Mouse (Mus musculus) embryonic facial prominence, embryonic 12.5 days (tissue): ENCODE results near the gene Brap. TPM values are rescaled to one million over a fixed set of nuclear protein-coding genes. Genes with fewer than 3 reads are reported as not detected.
A peak's percentile ranks its signal among the peaks of the same experiment; 100 is the strongest.
"Not testable (repeated sequence)": the region's sequence is repeated elsewhere in the genome, so short reads cannot be mapped to it uniquely, and the experiment has no call there.

ENCODE experiments used
- ATAC-seq: fragments of 200-750 bp; cut with Nextera tagmentation; 2 replicates; pipeline ENCODE4 v1.8.0; 2017; ENCODE audit not compliant: insufficient number of reproducible peaks, insufficient read depth, low FRiP score, low TSS enrichment
- H3K27ac ChIP-seq: fragments of 300-500 bp; sonication (generic); 2 replicates; pipeline ENCODE4 v1.5.1; 2016; ENCODE audit warnings: mild to moderate bottlenecking
- H3K27me3 ChIP-seq: fragments of 300-500 bp; sonication (generic); 2 replicates; pipeline ENCODE4 v1.6.1; 2016; ENCODE audit warnings: mild to moderate bottlenecking, moderate library complexity
- H3K36me3 ChIP-seq: fragments of 300-500 bp; sonication (generic); 2 replicates; pipeline ENCODE4 v1.6.1; 2016; ENCODE audit warnings: mild to moderate bottlenecking
- H3K4me1 ChIP-seq: fragments of 300-500 bp; sonication (generic); 2 replicates; pipeline ENCODE4 v1.6.1; 2016
- H3K4me2 ChIP-seq: fragments of 300-500 bp; sonication (generic); replicated peaks from 2 replicates; pipeline ENCODE4 v1.6.1; 2016; ENCODE audit warnings: mild to moderate bottlenecking, moderate library complexity
- H3K4me3 ChIP-seq: fragments of 300-500 bp; sonication (generic); 2 replicates; pipeline ENCODE4 v1.5.1; 2016; ENCODE audit warnings: mild to moderate bottlenecking
- H3K9ac ChIP-seq: fragments of 300-500 bp; sonication (generic); 2 replicates; pipeline ENCODE4 v1.6.1; 2016; ENCODE audit warnings: mild to moderate bottlenecking, moderate library complexity
- H3K9me3 ChIP-seq: fragments of 300-500 bp; sonication (generic); 2 replicates; pipeline ENCODE4 v1.6.1; 2016; ENCODE audit warnings: mild to moderate bottlenecking, moderate library complexity
- whole genome bisulfite sequencing: fragments of 180-500 bp; shearing (Covaris S2); methylation state at CpG from one replicate; pipeline ENCODE4 v1.1.7; 2016; 5-methylcytosine and 5-hydroxymethylcytosine counted together
- polyA plus RNA-seq: library from polyadenylated mRNA; unstranded; fragments of >200 nt; fragmentation: Nextera tagmentation; extraction: Ambion mirVana; gene quantifications from 2 replicates; pipeline ENCODE4 v1.2.1, GENCODE M21; 2016

Brap gene
- polyA plus RNA-seq, 1 experiment from 2014 or later: 47.7 TPM

DNA sequence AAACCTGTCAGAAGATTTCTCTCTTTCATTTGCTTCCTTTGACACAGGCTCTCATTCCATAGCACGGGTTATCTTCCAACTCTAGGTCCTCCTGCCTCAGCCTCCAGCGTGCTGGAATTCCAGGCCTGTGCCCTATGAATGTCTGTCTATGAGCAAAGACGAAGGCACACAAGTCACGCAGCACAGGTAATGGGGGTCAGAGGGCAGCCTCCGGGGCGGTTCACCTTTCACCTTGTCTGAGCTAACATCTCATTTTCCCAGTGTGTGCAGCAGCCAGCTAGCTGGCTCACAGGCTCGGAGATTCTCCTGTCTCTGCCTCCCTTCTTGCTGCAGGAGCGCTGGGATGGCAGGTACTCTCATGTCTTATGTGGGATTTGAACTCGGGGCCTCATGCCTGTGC lies 20.8 kb upstream of the Brap start:
- Histone ChIP-seq H3K27me3 (no peaks in the 10 kb centered on the region), H3K9me3 (no peaks in the 10 kb centered on the region), H3K36me3 (no peaks in the 10 kb centered on the region), H3K4me1 (no peaks in the 10 kb centered on the region), H3K4me3 (no peak overlapping the region), H3K9ac (no peak overlapping the region), H3K27ac (no peak overlapping the region), H3K4me2 (no peak overlapping the region)
- no peak for ATAC-seq
- WGBS: 85% methylated on average over 9 of the region's 9 CpGs

- no peaks in the 10 kb centered on the region for H3K9me3 ChIP-seq
- no peak for ATAC-seq
Observed at GRCm38 (mm10) chr5:121649134-121649533, 11.2 kb upstream of the Brap start.

GRCm38 (mm10) chr5:121654526-121654925 lies 5.8 kb upstream of the Brap start:
- Histone ChIP-seq H3K36me3 (no peaks in the 10 kb centered on the region), H3K4me2 (no peak overlapping the region), H3K27ac (no peak overlapping the region), H3K4me1 (no peaks in the 10 kb centered on the region; the same call in 1 of the 2 replicates), H3K27me3 (no peaks in the 10 kb centered on the region), H3K4me3 (no peak overlapping the region), H3K9ac (no peak overlapping the region), H3K9me3 (no peaks in the 10 kb centered on the region)
- no peak for ATAC-seq
- WGBS: 78% methylated on average over 4 of the region's 4 CpGs

More at GRCm38 (mm10) chr5:121649134-121649533, 11.2 kb upstream of the Brap start:
- peaks cover 9% of the 10 kb centered on the region for H3K4me1 ChIP-seq
- H3K27me3 ChIP-seq: no peaks in the 10 kb centered on the region
- H3K4me2 ChIP-seq: no peak overlapping the region
- H3K36me3 ChIP-seq: no peaks in the 10 kb centered on the region
- H3K9ac ChIP-seq: no peak overlapping the region
- H3K27ac ChIP-seq: no peak overlapping the region
- WGBS: 80% methylated on average over 7 of the region's 7 CpGs
- H3K4me3 ChIP-seq: no peak overlapping the region

DNA sequence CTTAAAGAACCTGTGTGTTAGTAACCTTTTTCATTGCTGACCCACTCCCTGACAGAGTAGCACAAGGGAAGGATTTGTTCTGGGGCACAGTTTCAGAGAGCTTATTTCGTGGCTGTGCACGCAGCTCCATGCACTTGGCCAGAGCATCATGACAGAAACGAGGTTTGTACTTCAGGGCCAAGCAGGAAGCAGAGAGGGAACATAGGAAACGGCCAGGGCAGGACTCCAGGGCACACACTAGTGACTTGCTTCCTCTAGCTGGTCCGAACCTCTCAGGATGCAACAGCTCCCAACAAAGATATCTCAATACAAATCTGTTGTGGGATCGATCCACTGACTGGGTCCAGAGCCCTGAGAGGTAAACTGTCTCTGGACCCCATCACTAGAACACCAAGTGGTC lies 3.5 kb upstream of the Brap start:
- 76% methylated on average over 6 of the region's 6 CpGs for WGBS

GRCm38 (mm10) chr5:121657656-121658055 lies 2.7 kb upstream of the Brap start:
- WGBS: 86% methylated on average over 6 of the region's 6 CpGs
- H3K9me3 ChIP-seq, H3K9ac ChIP-seq, H3K27ac ChIP-seq, H3K4me2 ChIP-seq, H3K36me3 ChIP-seq, H3K4me3 ChIP-seq, H3K27me3 ChIP-seq, ATAC-seq: not testable (repeated sequence)
- H3K4me1 ChIP-seq: peaks cover 12% of the 10 kb centered on the region

More for the DNA sequence above, 3.5 kb upstream of the Brap start:
- H3K9ac ChIP-seq, H3K4me2 ChIP-seq, ATAC-seq, H3K4me3 ChIP-seq, H3K27me3 ChIP-seq, H3K27ac ChIP-seq, H3K9me3 ChIP-seq, H3K36me3 ChIP-seq: not testable (repeated sequence)
- H3K4me1 ChIP-seq: peaks cover 12% of the 10 kb centered on the region

GRCm38 (mm10) chr5:121660897-121661254 lies 513 bp downstream of the Brap start:
- H3K4me3 ChIP-seq: peak overlapping the region; percentile 86
- no peaks in the 10 kb centered on the region for H3K9me3 ChIP-seq
- H3K9ac ChIP-seq: peak overlapping the region; percentile 77
- no peaks in the 10 kb centered on the region for H3K27me3 ChIP-seq
- peak overlapping the region; percentile 58 for H3K27ac ChIP-seq
- peak; percentile 22; the same call in 1 of the 2 replicates for ATAC-seq
- under 1% methylated on average over 25 of the region's 26 CpGs for WGBS
- peaks cover 20% of the 10 kb centered on the region for H3K36me3 ChIP-seq
- H3K4me1 ChIP-seq: peaks cover 12% of the 10 kb centered on the region
- H3K4me2 ChIP-seq: peak overlapping the region; percentile 67

DNA sequence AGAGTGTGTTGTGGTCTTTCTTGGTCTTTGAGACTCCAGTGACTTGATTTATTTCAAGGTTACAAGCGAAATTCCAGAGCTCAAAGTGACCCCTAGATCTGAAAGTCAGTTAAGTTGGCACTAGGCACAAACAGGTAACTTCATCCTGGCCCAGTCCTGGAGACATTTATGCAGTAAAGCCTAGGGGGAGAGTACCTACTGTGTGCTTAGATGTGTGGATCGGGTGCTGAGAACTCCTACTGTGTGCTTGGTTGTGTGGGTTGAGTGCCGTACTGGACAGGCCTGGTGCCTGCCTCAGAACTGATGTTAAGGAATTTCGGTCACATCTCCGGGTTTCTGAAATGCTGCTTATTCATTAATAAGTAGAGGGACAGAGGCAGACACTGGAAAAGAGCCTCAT lies 1.1 kb downstream of the Brap start:
- no peak for ATAC-seq
- peak overlapping the region; percentile 86 for H3K4me3 ChIP-seq
- H3K4me2 ChIP-seq: peak overlapping the region; percentile 67
- no peaks in the 10 kb centered on the region for H3K27me3 ChIP-seq
- no peak overlapping the region for H3K27ac ChIP-seq
- peak overlapping the region; percentile 77 for H3K9ac ChIP-seq
- peaks cover 12% of the 10 kb centered on the region for H3K4me1 ChIP-seq
- WGBS: 86% methylated on average over 5 of the region's 5 CpGs
- H3K36me3 ChIP-seq: peaks cover 23% of the 10 kb centered on the region
- H3K9me3 ChIP-seq: no peaks in the 10 kb centered on the region

GRCm38 (mm10) chr5:121663456-121663855 lies 3.1 kb downstream of the Brap start:
- Histone ChIP-seq H3K27me3 (no peaks in the 10 kb centered on the region), H3K9ac (no peak overlapping the region), H3K4me3 (no peak overlapping the region), H3K9me3 (no peaks in the 10 kb centered on the region), H3K4me1 (peaks cover 12% of the 10 kb centered on the region), H3K27ac (no peak overlapping the region), H3K4me2 (no peak overlapping the region), H3K36me3 (peaks cover 35% of the 10 kb centered on the region)
- ATAC-seq: no peak
- 86% methylated on average over 8 of the region's 8 CpGs for WGBS

- no peaks in the 10 kb centered on the region for H3K27me3 ChIP-seq
- H3K36me3 ChIP-seq: peaks cover 39% of the 10 kb centered on the region
- H3K9ac ChIP-seq: no peak overlapping the region
- WGBS: 84% methylated on average over 6 of the region's 6 CpGs
- H3K27ac ChIP-seq: no peak overlapping the region
- no peak overlapping the region for H3K4me2 ChIP-seq
- no peaks in the 10 kb centered on the region for H3K9me3 ChIP-seq
- peaks cover 12% of the 10 kb centered on the region for H3K4me1 ChIP-seq
- no peak overlapping the region for H3K4me3 ChIP-seq
- ATAC-seq: no peak
Observed at GRCm38 (mm10) chr5:121664078-121664477, 3.7 kb downstream of the Brap start.

DNA sequence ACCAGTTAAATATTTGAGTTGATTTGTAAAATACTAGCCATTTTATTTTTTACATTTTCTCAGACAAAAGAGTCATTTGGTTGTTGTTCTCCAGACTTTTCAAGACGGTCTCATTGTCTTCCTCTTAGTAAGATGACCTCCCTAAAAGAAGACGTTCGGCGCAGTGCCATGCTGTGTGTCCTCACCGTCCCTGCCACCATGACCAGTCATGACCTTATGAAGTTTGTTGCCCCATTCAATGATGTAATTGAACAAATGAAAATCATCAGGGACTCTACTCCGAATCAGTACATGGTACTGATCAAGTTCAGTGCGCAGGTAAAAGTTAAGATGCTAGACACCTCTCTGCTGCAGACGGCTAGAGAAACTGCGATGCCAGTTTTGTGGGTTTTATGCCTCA lies 4.6 kb downstream of the Brap start:
- ATAC-seq: no peak
- Histone ChIP-seq H3K9me3 (no peaks in the 10 kb centered on the region), H3K4me3 (no peak overlapping the region), H3K27me3 (no peaks in the 10 kb centered on the region), H3K27ac (no peak overlapping the region), H3K4me1 (peaks cover 9% of the 10 kb centered on the region), H3K4me2 (no peak overlapping the region), H3K36me3 (peaks cover 46% of the 10 kb centered on the region), H3K9ac (no peak overlapping the region)
- WGBS: 94% methylated on average over 9 of the region's 9 CpGs

GRCm38 (mm10) chr5:121667067-121667466 lies 6.7 kb downstream of the Brap start:
- no peak overlapping the region for H3K27ac ChIP-seq
- peaks cover 57% of the 10 kb centered on the region for H3K36me3 ChIP-seq
- no peaks in the 10 kb centered on the region for H3K27me3 ChIP-seq
- H3K9ac ChIP-seq: no peak overlapping the region
- no peak overlapping the region for H3K4me3 ChIP-seq
- H3K9me3 ChIP-seq: no peaks in the 10 kb centered on the region
- 89% methylated on average over 4 of the region's 4 CpGs for WGBS
- H3K4me1 ChIP-seq: no peaks in the 10 kb centered on the region
- no peak for ATAC-seq
- H3K4me2 ChIP-seq: no peak overlapping the region

GRCm38 (mm10) chr5:121668411-121668810 lies 8.0 kb downstream of the Brap start:
- H3K4me2 ChIP-seq: no peak overlapping the region
- H3K4me3 ChIP-seq: no peak overlapping the region
- H3K9ac ChIP-seq: no peak overlapping the region
- H3K27me3 ChIP-seq: no peaks in the 10 kb centered on the region
- ATAC-seq: no peak
- H3K4me1 ChIP-seq: no peaks in the 10 kb centered on the region
- H3K36me3 ChIP-seq: peaks cover 57% of the 10 kb centered on the region
- H3K27ac ChIP-seq: no peak overlapping the region
- 67% methylated on average over 6 of the region's 6 CpGs for whole genome bisulfite sequencing
- H3K9me3 ChIP-seq: no peaks in the 10 kb centered on the region

GRCm38 (mm10) chr5:121670412-121670811 lies 10.0 kb downstream of the Brap start:
- no peak overlapping the region for H3K27ac ChIP-seq
- H3K4me1 ChIP-seq: no peaks in the 10 kb centered on the region
- no peak overlapping the region for H3K4me2 ChIP-seq
- no peak overlapping the region for H3K9ac ChIP-seq
- ATAC-seq: no peak
- peaks cover 59% of the 10 kb centered on the region for H3K36me3 ChIP-seq
- whole genome bisulfite sequencing: 81% methylated on average over 3 of the region's 3 CpGs
- no peaks in the 10 kb centered on the region for H3K27me3 ChIP-seq
- H3K4me3 ChIP-seq: no peak overlapping the region
- no peaks in the 10 kb centered on the region for H3K9me3 ChIP-seq
